Mouse (Mus musculus) limb, embryonic 14.5 days (tissue): ENCODE results near the gene Fam76b. TPM values are rescaled to one million over a fixed set of nuclear protein-coding genes. Genes with fewer than 3 reads are reported as not detected.

Source experiments
- ATAC-seq: fragments of 200-750 bp; cut with Nextera tagmentation; 2 replicates; pipeline ENCODE4 v1.8.0; 2017; ENCODE audit warnings: low read depth, moderate number of reproducible peaks, moderate TSS enrichment; ENCODE audit not compliant: low FRiP score
- DNase-seq: peaks from one replicate; pipeline ENCODE4 v3.0.0-alpha.2; 2015; ENCODE audit warnings: low spot score
- H3K27ac ChIP-seq: fragments of 300-500 bp; sonication (generic); replicated peaks from 2 replicates; pipeline ENCODE4 v1.5.1; 2014; ENCODE audit warnings: low read depth, mild to moderate bottlenecking, low read length, moderate library complexity, mixed read lengths
- H3K27me3 ChIP-seq: fragments of 300-500 bp; sonication (generic); 2 replicates; pipeline ENCODE4 v1.6.1; 2014; ENCODE audit warnings: low read length, mixed read lengths; ENCODE audit not compliant: control insufficient read depth, insufficient read depth
- H3K36me3 ChIP-seq: fragments of 300-500 bp; sonication (generic); 2 replicates; pipeline ENCODE4 v1.6.1; 2014; ENCODE audit warnings: mild to moderate bottlenecking, low read length, moderate library complexity, mixed read lengths; ENCODE audit not compliant: control insufficient read depth, insufficient read depth
- H3K4me1 ChIP-seq: fragments of 300-500 bp; sonication (generic); 2 replicates; pipeline ENCODE4 v1.6.1; 2014; ENCODE audit warnings: antibody characterized with exemption, low read length, mixed read lengths; ENCODE audit not compliant: control insufficient read depth, insufficient read depth
- H3K4me2 ChIP-seq: fragments of 300-500 bp; sonication (generic); replicated peaks from 2 replicates; pipeline ENCODE4 v1.6.1; 2014; ENCODE audit warnings: low read depth, mild to moderate bottlenecking, low read length, moderate library complexity; ENCODE audit not compliant: severe bottlenecking
- H3K4me3 ChIP-seq: fragments of 300-500 bp; sonication (generic); replicated peaks from 2 replicates; pipeline ENCODE4 v1.5.1; 2014; ENCODE audit warnings: low read length
- H3K9ac ChIP-seq: fragments of 300-500 bp; sonication (generic); 2 replicates; pipeline ENCODE4 v1.6.1; 2014; ENCODE audit warnings: mild to moderate bottlenecking, low read depth, low read length, moderate library complexity; ENCODE audit not compliant: severe bottlenecking
- H3K9me3 ChIP-seq: fragments of 300-500 bp; sonication (generic); 2 replicates; pipeline ENCODE4 v1.6.1; 2016; ENCODE audit warnings: low read length; ENCODE audit not compliant: control insufficient read depth
- POLR2A ChIP-seq: fragments of 200-500 bp; IDR thresholded peaks from 2 replicates; pipeline ENCODE4 v1.8.0; 2012; ENCODE audit warnings: inconsistent platforms, mild to moderate bottlenecking, moderate library complexity, borderline replicate concordance; ENCODE audit not compliant: insufficient read depth, insufficient read length; ENCODE audit errors: extremely low read depth
- WGBS: fragments of 180-500 bp; shearing (Covaris S2); extraction: QIAGEN DNeasy Blood & Tissue Kit; methylation state at CpG from one replicate; pipeline ENCODE4 v1.1.7; 2014; 5-methylcytosine and 5-hydroxymethylcytosine counted together
- polyA plus RNA-seq, 2 experiments: library from polyadenylated mRNA; depleted of rRNA in 1 of 2; stranded (reverse) in 1 of 2; unstranded in 1 of 2; fragments of >200 nt; fragmentation: Nextera tagmentation in 1 of 2; extraction: Ambion mirVana in 1 of 2; gene quantifications; 2 replicates each; pipeline versions ENCODE4 v1.2.1 to v1.2.3; 2012 to 2014

Gene Fam76b
- polyA plus RNA-seq, 2 experiments = 24.2 to 34.6 TPM

GRCm38 (mm10) chr9:13804480-13804879 lies 23.0 kb upstream of the Fam76b start:
- ATAC-seq (no peak), DNase-seq (no peak)
- no peak overlapping the region for H3K9ac ChIP-seq
- no peaks in the 10 kb centered on the region for H3K4me1 ChIP-seq
- no peaks in the 10 kb centered on the region for H3K27me3 ChIP-seq
- 87% methylated on average over 1 of the region's 1 CpGs for WGBS
- no peak overlapping the region for H3K4me2 ChIP-seq
- H3K4me3 ChIP-seq = no peak overlapping the region
- no peaks in the 10 kb centered on the region for H3K9me3 ChIP-seq
- peaks cover 74% of the 10 kb centered on the region for H3K36me3 ChIP-seq
- no peak overlapping the region for H3K27ac ChIP-seq
- TF ChIP-seq POLR2A = no peak

GRCm38 (mm10) chr9:13806854-13807253 lies 20.7 kb upstream of the Fam76b start:
- H3K36me3 ChIP-seq = peaks cover 84% of the 10 kb centered on the region
- no peaks in the 10 kb centered on the region for H3K9me3 ChIP-seq
- DNase-seq = no peak
- no peak overlapping the region for H3K4me2 ChIP-seq
- 92% methylated on average over 7 of the region's 7 CpGs for WGBS
- H3K9ac ChIP-seq = no peak overlapping the region
- ATAC-seq = no peak
- no peaks in the 10 kb centered on the region for H3K4me1 ChIP-seq
- no peaks in the 10 kb centered on the region for H3K27me3 ChIP-seq
- H3K4me3 ChIP-seq = no peak overlapping the region
- TF ChIP-seq POLR2A = no peak
- no peak overlapping the region for H3K27ac ChIP-seq

- Histone ChIP-seq H3K27me3 (no peaks in the 10 kb centered on the region), H3K27ac (no peak overlapping the region), H3K4me2 (no peak overlapping the region), H3K4me1 (no peaks in the 10 kb centered on the region), H3K36me3 (peaks cover 84% of the 10 kb centered on the region), H3K9me3 (no peaks in the 10 kb centered on the region), H3K4me3 (no peak overlapping the region), H3K9ac (no peak overlapping the region)
- no peak for TF ChIP-seq POLR2A
- no peak for DNase-seq
- 92% methylated on average over 5 of the region's 5 CpGs for WGBS
- no peak for ATAC-seq
These were observed 19.9 kb upstream of the Fam76b start for GRCm38 (mm10) chr9:13807657-13808056.

- Histone ChIP-seq H3K27me3 (no peaks in the 10 kb centered on the region), H3K27ac (no peak overlapping the region), H3K4me2 (no peak overlapping the region), H3K36me3 (peaks cover 85% of the 10 kb centered on the region), H3K4me3 (no peak overlapping the region), H3K4me1 (no peaks in the 10 kb centered on the region), H3K9ac (no peak overlapping the region), H3K9me3 (no peaks in the 10 kb centered on the region)
- no peak for TF ChIP-seq POLR2A
- no peak for ATAC-seq
- DNase-seq = no peak
These were observed 17.6 kb upstream of the Fam76b start for GRCm38 (mm10) chr9:13809937-13810336.

- Histone ChIP-seq H3K27me3 (no peaks in the 10 kb centered on the region), H3K4me1 (no peaks in the 10 kb centered on the region), H3K36me3 (peaks cover 76% of the 10 kb centered on the region), H3K9ac (no peak overlapping the region), H3K9me3 (no peaks in the 10 kb centered on the region), H3K4me2 (no peak overlapping the region), H3K27ac (no peak overlapping the region), H3K4me3 (no peak overlapping the region)
- WGBS = 91% methylated on average over 9 of the region's 9 CpGs
- DNase-seq (no peak), ATAC-seq (no peak)
- TF ChIP-seq POLR2A = no peak
These were observed 9.1 kb upstream of the Fam76b start for GRCm38 (mm10) chr9:13818369-13818768.

- Histone ChIP-seq H3K27me3 (no peaks in the 10 kb centered on the region), H3K4me2 (no peak overlapping the region), H3K36me3 (peaks cover 54% of the 10 kb centered on the region), H3K4me3 (no peak overlapping the region), H3K9ac (no peak overlapping the region), H3K27ac (no peak overlapping the region), H3K9me3 (no peaks in the 10 kb centered on the region), H3K4me1 (peaks cover 10% of the 10 kb centered on the region)
- no peak for ATAC-seq
- no peak for TF ChIP-seq POLR2A
- WGBS = 92% methylated on average over 3 of the region's 3 CpGs
- no peak for DNase-seq
These were observed 6.7 kb upstream of the Fam76b start for GRCm38 (mm10) chr9:13820774-13821173.
